1 mouse cellular context compared by ENCODE assay signal in the genomic region with DNA sequence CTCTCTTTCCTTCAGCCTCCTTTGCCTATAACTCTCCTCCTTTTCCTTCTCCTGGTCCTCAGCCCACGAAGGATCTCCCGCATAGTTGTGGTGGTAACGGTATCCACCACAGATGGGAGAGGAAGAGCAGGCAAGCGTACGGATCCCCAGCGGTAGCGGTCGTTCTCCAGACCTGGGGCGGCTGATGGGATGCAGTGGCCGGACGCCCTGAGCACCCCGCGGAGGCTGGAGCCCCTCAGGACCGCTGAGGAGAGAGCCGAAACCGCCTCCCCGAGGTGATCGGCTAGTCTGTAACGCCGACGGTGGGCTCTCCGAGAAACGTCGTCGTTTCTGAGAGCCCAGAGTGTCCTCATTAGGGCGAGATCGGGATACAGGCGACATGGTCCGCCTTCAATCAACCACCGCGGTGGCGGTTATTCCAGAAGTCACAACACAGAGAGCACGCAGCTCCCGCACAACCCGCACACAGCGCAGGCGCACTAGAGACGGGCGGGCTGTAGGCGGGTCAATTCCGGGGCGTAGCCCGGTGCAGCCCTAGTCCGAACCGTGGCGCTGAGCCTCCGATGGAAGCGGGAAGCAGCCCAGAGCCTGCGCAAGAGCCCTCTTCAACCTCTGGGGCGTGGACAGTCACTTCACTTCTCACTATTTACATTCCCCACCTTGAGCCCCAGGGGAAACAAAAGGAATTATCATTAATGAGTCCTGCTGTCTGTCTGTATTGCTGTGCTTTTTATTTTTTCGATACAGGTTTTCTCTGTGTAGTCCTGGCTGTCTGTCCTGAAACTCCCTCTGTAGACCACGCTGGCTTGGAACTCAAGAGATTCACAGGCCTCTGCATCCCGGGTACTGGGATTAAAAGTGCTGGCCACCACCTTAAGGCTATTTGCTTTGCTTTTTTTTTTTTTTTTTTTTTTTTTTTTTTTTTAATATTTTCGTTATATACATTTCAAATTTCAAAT.
TF ChIP-seq lines count a peak whose summit lies in the region.

A gene (minus strand): TSS at position 449 of the 959 bp plus-strand sequence.

TF ChIP-seq in CH12.LX, 34 proteins besides CTCF, POLR2A, EP300 and RAD21:
- no peak for TF ChIP-seq MAFK (IDR thresholded peaks at IDR 0.05; ENCODE audit: insufficient replicate concordance, low read length)
- TF ChIP-seq MEF2A (IDR thresholded peaks at IDR 0.05; ENCODE audit: borderline replicate concordance, low read depth, low read length) = peak; percentile 13; the same call in 1 of the 2 replicates
- peak; percentile 59; the same call in 1 of the 2 replicates for TF ChIP-seq NELFE (IDR thresholded peaks at IDR 0.05; ENCODE audit: low read depth, low read length)
- no peak for TF ChIP-seq POLR2AphosphoS2 (IDR thresholded peaks at IDR 0.05; ENCODE audit: low read depth, low read length)
- TF ChIP-seq IRF4 (IDR thresholded peaks at IDR 0.05; ENCODE audit: low read depth, low read length) = no peak; the same call in 1 of the 2 replicates
- TF ChIP-seq MAZ (IDR thresholded peaks at IDR 0.05; ENCODE audit: low read depth, low read length) = no peak
- TF ChIP-seq GABPA (IDR thresholded peaks at IDR 0.05; ENCODE audit: insufficient replicate concordance, low read depth, low read length) = no peak
- no peak for TF ChIP-seq ZKSCAN1 (IDR thresholded peaks at IDR 0.05; ENCODE audit: borderline replicate concordance, low read depth, low read length)
- TF ChIP-seq RCOR1 (conservative IDR thresholded peaks at IDR 0.05; ENCODE audit: low read depth, low read length) = no peak
- no peak for TF ChIP-seq E2F4 (IDR thresholded peaks at IDR 0.05; ENCODE audit: insufficient replicate concordance, low read depth, low read length)
- TF ChIP-seq SMC3 (IDR thresholded peaks at IDR 0.05; ENCODE audit: low read depth, low read length) = no peak
- TF ChIP-seq ZNF384 (IDR thresholded peaks at IDR 0.05; ENCODE audit: low read depth, low read length) = no peak
- no peak for TF ChIP-seq USF2 (conservative IDR thresholded peaks at IDR 0.05; ENCODE audit: low read depth, low read length)
- TF ChIP-seq ELF1 (IDR thresholded peaks at IDR 0.05; ENCODE audit: low read depth, low read length) = peak; percentile 65; the same call in 1 of the 2 replicates
- TF ChIP-seq TCF12 (IDR thresholded peaks at IDR 0.05; ENCODE audit: low read depth, low read length) = peak; percentile 67; the same call in 1 of the 2 replicates
- TF ChIP-seq NRF1 (IDR thresholded peaks at IDR 0.05; ENCODE audit: low read depth, low read length) = peak; percentile 90
- TF ChIP-seq ZC3H11A (IDR thresholded peaks at IDR 0.05; ENCODE audit: low read depth, low read length) = no peak
- TF ChIP-seq SIN3A (IDR thresholded peaks at IDR 0.05; ENCODE audit: low read length) = 0 out of 2 replicates have a peak, but pooled peaks have one; percentile 7
- TF ChIP-seq MXI1 (IDR thresholded peaks at IDR 0.05; ENCODE audit: low read depth, low read length) = no peak; the same call in 1 of the 2 replicates
- TF ChIP-seq PAX5 (IDR thresholded peaks at IDR 0.05; ENCODE audit: low read length) = no peak
- TF ChIP-seq ETS1 (conservative IDR thresholded peaks at IDR 0.05; ENCODE audit: low read depth, low read length) = no peak
- TF ChIP-seq CHD1 (IDR thresholded peaks at IDR 0.05; ENCODE audit: low read depth, low read length) = no peak
- no peak; the same call in 1 of the 2 replicates for TF ChIP-seq UBTF (IDR thresholded peaks at IDR 0.05; ENCODE audit: low read depth, low read length)
- TF ChIP-seq TBP (conservative IDR thresholded peaks at IDR 0.05; ENCODE audit: low read depth, low read length) = no peak
- peak; percentile 47 for TF ChIP-seq ZMIZ1 (IDR thresholded peaks at IDR 0.05; ENCODE audit: low read depth, low read length)
- TF ChIP-seq JUN (IDR thresholded peaks at IDR 0.05; ENCODE audit: insufficient read depth, low read depth, low read length) = no peak
- TF ChIP-seq HCFC1 (IDR thresholded peaks at IDR 0.05; ENCODE audit: low read depth, low read length) = peak; percentile 43; the same call in 1 of the 2 replicates
- no peak for TF ChIP-seq KAT2A (IDR thresholded peaks at IDR 0.05; ENCODE audit: insufficient replicate concordance, low read length)
- TF ChIP-seq USF1 (IDR thresholded peaks at IDR 0.05; ENCODE audit: low read depth, low read length) = no peak
- no peak for TF ChIP-seq BHLHE40 (IDR thresholded peaks at IDR 0.05; ENCODE audit: low read depth, low read length)
- TF ChIP-seq MYC (IDR thresholded peaks at IDR 0.05; ENCODE audit: low read depth, low read length) = 0 out of 2 replicates have a peak, but pooled peaks have one; percentile 20
- no peak for TF ChIP-seq JUND (conservative IDR thresholded peaks at IDR 0.05; ENCODE audit: low read depth, low read length)
- TF ChIP-seq CHD2 (IDR thresholded peaks at IDR 0.05; ENCODE audit: low read length) = no peak
- TF ChIP-seq MAX (IDR thresholded peaks at IDR 0.05; ENCODE audit: low read length) = peak; percentile 63; the same call in 1 of the 2 replicates
